Mouse (Mus musculus) bone marrow macrophage, adult 2 months (primary cell): ENCODE measurements at regions not wholly inside any gene's neighbourhood (a gene's known extent, or its start where the extent isn't known, plus 50 kb on each side); places are given as distances from the start of the nearest gene placed in this dataset.

Experiments used
- CTCF ChIP-seq: IDR thresholded peaks from 2 replicates; pipeline ENCODE4 v1.5.1; 2012; ENCODE audit warnings: low read depth, mild to moderate bottlenecking, low read length, moderate library complexity
- POLR2A ChIP-seq: IDR thresholded peaks from 2 replicates; pipeline ENCODE4 v1.6.1; 2012; ENCODE audit warnings: mild to moderate bottlenecking, low read depth, low read length, borderline replicate concordance

GRCm38 (mm10) chr15:19687239-19687638, 761.8 kb upstream of the Cdh12 start:
- TF ChIP-seq CTCF, result no peak
- TF ChIP-seq POLR2A, result no peak
